Mouse (Mus musculus): ENCODE measurements around the gene Psme1. TPM values are rescaled to one million over a fixed set of nuclear protein-coding genes. Genes with fewer than 3 reads are reported as not detected.

Psme1 gene
- polyA plus RNA-seq, 1 experiment = 268 TPM

- Histone ChIP-seq H3K4me3 (replicated peaks; ENCODE audit: control insufficient read depth, low read depth, low read length) (peak within 1 kb of the TSS; percentile 67), H3K27ac (ENCODE audit: control insufficient read depth, insufficient read depth, low read depth, low read length, poor library complexity) (peak within 1 kb of the TSS; percentile 83), H3K4me1 (ENCODE audit: control insufficient read depth, insufficient read depth, low read length) (peaks cover 4% of the 10 kb centered on the region; the same call in 1 of the 2 replicates)
- under 1% methylated on average over 51 of the region's 51 CpGs for WGBS
- TF ChIP-seq POLR2A (IDR thresholded peaks at IDR 0.05; ENCODE audit: borderline replicate concordance, control insufficient read depth, low read depth, low read length) = peak; percentile 26; the same call in 1 of the 2 replicates
- TF ChIP-seq CTCF (IDR thresholded peaks at IDR 0.05; ENCODE audit: control insufficient read depth, insufficient read depth, low read length) = no peak
Measured at GRCm38 (mm10) chr14:55560202-55561073, 17.5 kb upstream of the Psme1 start, which contains the start of gene A730061H03Rik. Gene A730061H03Rik, minus strand, starts transcription at chr14:55560406.

GRCm38 (mm10) chr14:55561860-55562259 lies 16.1 kb upstream of the Psme1 start:
- Histone ChIP-seq H3K4me3 (replicated peaks; ENCODE audit: control insufficient read depth, low read depth, low read length) (no peak overlapping the region), H3K4me1 (ENCODE audit: control insufficient read depth, insufficient read depth, low read length) (peaks cover 4% of the 10 kb centered on the region; the same call in 1 of the 2 replicates), H3K27ac (ENCODE audit: control insufficient read depth, insufficient read depth, low read depth, low read length, poor library complexity) (no peak overlapping the region)
- TF ChIP-seq CTCF (IDR thresholded peaks at IDR 0.05; ENCODE audit: control insufficient read depth, insufficient read depth, low read length) (no peak), POLR2A (IDR thresholded peaks at IDR 0.05; ENCODE audit: borderline replicate concordance, control insufficient read depth, low read depth, low read length) (no peak)
- 90% methylated on average over 10 of the region's 10 CpGs for WGBS

- H3K27ac ChIP-seq (ENCODE audit: control insufficient read depth, insufficient read depth, low read depth, low read length, poor library complexity) = no peak overlapping the region
- TF ChIP-seq CTCF (IDR thresholded peaks at IDR 0.05; ENCODE audit: control insufficient read depth, insufficient read depth, low read length) (no peak), POLR2A (IDR thresholded peaks at IDR 0.05; ENCODE audit: borderline replicate concordance, control insufficient read depth, low read depth, low read length) (no peak)
- H3K4me1 ChIP-seq (ENCODE audit: control insufficient read depth, insufficient read depth, low read length) = peaks cover 2% of the 10 kb centered on the region; the same call in 1 of the 2 replicates
- WGBS = 86% methylated on average over 11 of the region's 11 CpGs
- H3K4me3 ChIP-seq (replicated peaks; ENCODE audit: control insufficient read depth, low read depth, low read length) = no peak overlapping the region
Measured at GRCm38 (mm10) chr14:55563249-55563648, 14.7 kb upstream of the Psme1 start.

DNA sequence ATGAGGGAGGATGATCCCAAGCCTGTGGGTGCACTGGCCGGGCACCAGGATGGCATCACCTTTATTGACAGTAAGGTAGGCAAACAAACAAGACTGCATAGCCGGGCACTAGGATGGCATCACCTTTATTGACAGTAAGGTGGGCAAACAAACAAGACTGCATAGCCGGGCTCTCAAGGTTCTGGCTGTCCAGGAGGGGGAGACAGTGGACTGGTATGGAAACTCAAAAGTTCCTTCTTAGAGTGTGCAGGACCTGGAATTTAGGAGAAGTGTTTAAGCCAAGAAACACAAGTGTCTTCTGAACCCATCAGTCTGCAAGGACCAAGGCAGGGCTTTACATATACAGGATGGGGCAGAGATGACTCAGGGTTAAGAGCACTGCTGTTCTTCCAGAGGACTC lies 12.2 kb upstream of the Psme1 start:
- TF ChIP-seq POLR2A (IDR thresholded peaks at IDR 0.05; ENCODE audit: borderline replicate concordance, control insufficient read depth, low read depth, low read length) (no peak), CTCF (IDR thresholded peaks at IDR 0.05; ENCODE audit: control insufficient read depth, insufficient read depth, low read length) (no peak)
- WGBS = 83% methylated on average over 3 of the region's 3 CpGs
- no peak overlapping the region for H3K27ac ChIP-seq (ENCODE audit: control insufficient read depth, insufficient read depth, low read depth, low read length, poor library complexity)
- peaks cover 2% of the 10 kb centered on the region; the same call in 1 of the 2 replicates for H3K4me1 ChIP-seq (ENCODE audit: control insufficient read depth, insufficient read depth, low read length)
- H3K4me3 ChIP-seq (replicated peaks; ENCODE audit: control insufficient read depth, low read depth, low read length) = no peak overlapping the region

DNA sequence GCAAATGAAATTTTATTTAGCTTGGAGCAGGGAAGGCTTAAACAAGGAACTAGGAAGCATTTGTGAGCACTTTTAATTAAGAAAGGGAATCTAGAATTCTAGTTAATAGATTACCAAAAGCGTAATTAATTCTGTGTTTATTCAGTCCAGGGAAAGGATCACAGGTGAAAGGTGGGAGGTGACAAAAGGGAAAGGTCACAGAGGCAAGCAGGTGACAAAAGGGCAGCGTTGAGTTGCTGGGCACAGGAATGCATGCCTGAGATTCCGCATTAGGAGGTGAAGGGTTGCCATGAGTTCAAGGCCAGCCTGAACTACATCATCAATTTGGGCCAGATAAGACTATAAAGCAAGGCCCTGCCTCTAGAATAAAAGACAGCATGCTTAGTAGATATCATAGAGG lies 10.4 kb upstream of the Psme1 start:
- TF ChIP-seq CTCF (IDR thresholded peaks at IDR 0.05; ENCODE audit: control insufficient read depth, insufficient read depth, low read length) = no peak
- TF ChIP-seq POLR2A (IDR thresholded peaks at IDR 0.05; ENCODE audit: borderline replicate concordance, control insufficient read depth, low read depth, low read length) = no peak
- no peak overlapping the region for H3K4me3 ChIP-seq (replicated peaks; ENCODE audit: control insufficient read depth, low read depth, low read length)
- no peak overlapping the region for H3K27ac ChIP-seq (ENCODE audit: control insufficient read depth, insufficient read depth, low read depth, low read length, poor library complexity)
- H3K4me1 ChIP-seq (ENCODE audit: control insufficient read depth, insufficient read depth, low read length) = no peaks in the 10 kb centered on the region; the same call in 1 of the 2 replicates
- 89% methylated on average over 3 of the region's 3 CpGs for WGBS

DNA sequence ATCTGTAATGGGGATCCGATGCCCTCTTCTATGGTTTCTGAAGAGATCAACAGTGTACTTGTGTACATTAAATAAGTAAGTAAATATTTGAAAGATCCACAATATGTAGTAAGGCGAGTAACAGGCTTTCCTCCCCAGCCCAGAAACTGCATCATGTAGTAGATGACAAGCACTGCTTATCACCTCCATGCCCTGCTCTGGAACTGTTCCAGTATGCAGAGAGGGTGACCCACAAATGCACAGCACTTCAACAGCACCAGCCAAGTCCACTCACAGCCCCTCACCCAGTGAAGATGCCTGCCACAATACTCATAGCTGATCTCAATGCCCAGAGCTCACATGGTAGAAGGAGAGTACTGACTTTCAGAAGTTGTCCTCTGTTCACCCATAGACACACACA lies 7.3 kb upstream of the Psme1 start:
- WGBS = 68% methylated on average over 2 of the region's 2 CpGs
- Histone ChIP-seq H3K4me3 (replicated peaks; ENCODE audit: control insufficient read depth, low read depth, low read length) (no peak overlapping the region), H3K4me1 (ENCODE audit: control insufficient read depth, insufficient read depth, low read length) (no peaks in the 10 kb centered on the region; the same call in 1 of the 2 replicates), H3K27ac (ENCODE audit: control insufficient read depth, insufficient read depth, low read depth, low read length, poor library complexity) (no peak overlapping the region)
- TF ChIP-seq CTCF (IDR thresholded peaks at IDR 0.05; ENCODE audit: control insufficient read depth, insufficient read depth, low read length) = no peak
- TF ChIP-seq POLR2A (IDR thresholded peaks at IDR 0.05; ENCODE audit: borderline replicate concordance, control insufficient read depth, low read depth, low read length) = no peak

DNA sequence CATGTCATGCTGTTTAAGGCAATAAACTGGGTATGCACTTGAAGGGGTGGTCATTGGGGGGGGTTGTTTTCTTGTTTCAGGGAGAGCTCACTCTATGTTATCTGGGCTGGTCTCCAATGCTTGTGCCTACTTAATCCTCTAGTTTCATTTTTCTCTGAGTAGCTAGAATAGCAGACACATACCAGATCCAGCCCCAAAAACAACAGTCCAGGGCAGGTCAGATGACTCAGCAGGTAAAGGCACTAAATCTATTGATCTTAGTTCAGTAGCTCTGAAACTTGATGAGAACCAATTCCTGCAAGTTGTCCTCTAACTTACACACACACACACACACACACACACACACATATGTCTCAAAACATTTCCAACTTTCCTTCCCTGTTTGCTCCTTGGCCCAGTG lies 6.2 kb upstream of the Psme1 start:
- Histone ChIP-seq H3K4me3 (replicated peaks; ENCODE audit: control insufficient read depth, low read depth, low read length) (no peak overlapping the region), H3K4me1 (ENCODE audit: control insufficient read depth, insufficient read depth, low read length) (no peaks in the 10 kb centered on the region; the same call in 1 of the 2 replicates), H3K27ac (ENCODE audit: control insufficient read depth, insufficient read depth, low read depth, low read length, poor library complexity) (no peak overlapping the region)
- TF ChIP-seq CTCF (IDR thresholded peaks at IDR 0.05; ENCODE audit: control insufficient read depth, insufficient read depth, low read length) (no peak), POLR2A (IDR thresholded peaks at IDR 0.05; ENCODE audit: borderline replicate concordance, control insufficient read depth, low read depth, low read length) (no peak)

DNA sequence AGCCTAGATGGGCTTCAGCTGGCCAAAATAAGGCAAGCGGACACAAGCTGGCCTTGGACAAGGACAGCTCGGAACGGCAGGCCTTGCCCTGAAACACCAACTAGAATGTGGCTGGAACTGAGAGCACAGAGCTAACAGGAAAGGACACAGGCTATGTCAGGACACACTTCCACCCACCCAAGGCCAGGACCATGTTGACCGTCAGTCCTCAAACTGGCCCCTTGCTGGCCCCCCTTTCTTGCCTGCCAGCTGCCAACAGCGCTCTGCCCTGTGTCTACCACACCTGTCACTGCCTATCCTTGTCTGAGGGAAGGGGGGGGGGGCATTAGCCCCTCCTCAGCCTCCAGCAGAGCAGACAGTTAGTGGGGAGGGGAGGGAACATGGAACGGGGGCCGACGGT lies 2.6 kb upstream of the Psme1 start, which contains the start of gene Fitm1:
Fitm1 (plus strand) TSS at position 316 of the 400 bp plus-strand sequence.
- 77% methylated on average over 8 of the region's 8 CpGs for WGBS
- H3K27ac ChIP-seq (ENCODE audit: control insufficient read depth, insufficient read depth, low read depth, low read length, poor library complexity) = peak within 1 kb of the TSS; percentile 77
- no peak within 1 kb of the TSS for H3K4me3 ChIP-seq (replicated peaks; ENCODE audit: control insufficient read depth, low read depth, low read length)
- no peaks in the 10 kb centered on the region; the same call in 1 of the 2 replicates for H3K4me1 ChIP-seq (ENCODE audit: control insufficient read depth, insufficient read depth, low read length)
- TF ChIP-seq CTCF (IDR thresholded peaks at IDR 0.05; ENCODE audit: control insufficient read depth, insufficient read depth, low read length) (no peak), POLR2A (IDR thresholded peaks at IDR 0.05; ENCODE audit: borderline replicate concordance, control insufficient read depth, low read depth, low read length) (no peak)
